Mouse (Mus musculus) myocyte (in vitro differentiated cells): ENCODE measurements around the gene Hcn1.

ENCODE experiments used
- CEBPB ChIP-seq: IDR thresholded peaks from 2 replicates; pipeline ENCODE4 v1.6.1; 2011; ENCODE audit warnings: mild to moderate bottlenecking, moderate library complexity; ENCODE audit not compliant: poor library complexity, insufficient read depth, severe bottlenecking
- E2F4 ChIP-seq: IDR thresholded peaks from one replicate; pipeline ENCODE4 v1.6.1; 2011; ENCODE audit warnings: mild to moderate bottlenecking, control low read depth, moderate library complexity; ENCODE audit not compliant: insufficient read depth
- MAX ChIP-seq: IDR thresholded peaks from one replicate; pipeline ENCODE4 v1.6.1; 2011; ENCODE audit warnings: low read depth, mild to moderate bottlenecking, control low read depth
- MYOD1 ChIP-seq, 3 experiments: IDR thresholded peaks; one replicate each; pipeline ENCODE4 v1.6.1; 2011; ENCODE audit warnings: control low read depth in 2 of 3, low read depth in 2 of 3, mild to moderate bottlenecking in 2 of 3, moderate library complexity in 1 of 3; ENCODE audit not compliant: insufficient read length in 2 of 3, control insufficient read depth in 1 of 3
- MYOG ChIP-seq, 3 experiments: IDR thresholded peaks; one replicate each; pipeline ENCODE4 v1.6.1; 2011; ENCODE audit warnings: control low read depth in 2 of 3, low read depth in 2 of 3, mild to moderate bottlenecking in 2 of 3; ENCODE audit not compliant: insufficient read length in 2 of 3, control insufficient read depth in 1 of 3, insufficient read depth in 1 of 3
- POLR2A ChIP-seq: IDR thresholded peaks from one replicate; pipeline ENCODE4 v1.6.1; 2011; ENCODE audit warnings: low read depth, mild to moderate bottlenecking, control low read depth, moderate library complexity; ENCODE audit not compliant: insufficient read length
- POLR2AphosphoS2 ChIP-seq: IDR thresholded peaks from one replicate; pipeline ENCODE4 v1.6.1; 2011; ENCODE audit warnings: low read depth, control low read depth; ENCODE audit not compliant: insufficient read length
- TCF12 ChIP-seq: IDR thresholded peaks from one replicate; pipeline ENCODE4 v1.6.1; 2011; ENCODE audit warnings: mild to moderate bottlenecking, control low read depth; ENCODE audit not compliant: poor library complexity, insufficient read depth, severe bottlenecking
- USF1 ChIP-seq: IDR thresholded peaks from one replicate; pipeline ENCODE4 v1.6.1; 2011; ENCODE audit warnings: low read depth, mild to moderate bottlenecking, control low read depth, moderate library complexity

DNA sequence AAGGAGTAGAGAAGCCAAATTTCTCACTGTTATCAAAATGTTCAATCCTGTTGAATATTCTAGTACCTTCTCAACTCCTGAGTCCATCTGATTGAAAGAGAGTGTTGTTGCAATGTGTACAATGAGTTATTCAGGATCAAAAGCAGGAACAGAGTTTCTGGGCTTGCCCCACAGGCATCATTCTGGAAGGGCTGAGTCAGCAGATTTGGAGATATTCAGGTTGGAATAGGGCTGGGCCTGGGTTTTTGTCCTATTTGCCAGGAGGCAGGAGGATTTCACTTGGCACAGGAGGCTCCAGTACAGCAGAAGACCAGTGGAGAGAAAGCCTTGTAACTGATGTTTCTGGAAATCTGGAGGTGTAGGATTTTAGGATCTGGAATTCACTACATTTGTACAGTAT lies 130.6 kb downstream of the Hcn1 start:
- TF ChIP-seq TCF12 = no peak
- no peak for TF ChIP-seq MAX
- TF ChIP-seq CEBPB = no peak
- TF ChIP-seq POLR2A = no peak
- no peak for TF ChIP-seq MYOD1 (IDR thresholded peaks at IDR 0.05; ENCODE audit: control insufficient read depth in 1 of 3, insufficient read length in 2 of 3, low read depth in 2 of 3)
- no peak for TF ChIP-seq POLR2AphosphoS2
- no peak for TF ChIP-seq USF1
- TF ChIP-seq MYOG (IDR thresholded peaks at IDR 0.05; ENCODE audit: control insufficient read depth in 1 of 3, insufficient read depth in 1 of 3, insufficient read length in 2 of 3, low read depth in 2 of 3) = no peak
- TF ChIP-seq E2F4 = no peak
